Mouse (Mus musculus) liver, adult 2 months (tissue): Measurements from ENCODE around the gene A630095N17Rik. TPM values are rescaled to one million over a fixed set of nuclear protein-coding genes. Genes with fewer than 3 reads are reported as not detected.
"Not testable (repeated sequence)": the region's sequence is repeated elsewhere in the genome, so short reads cannot be mapped to it uniquely, and the experiment has no call there.

Experiments
- DNase-seq: peaks from one replicate; pipeline ENCODE4 v3.0.0-alpha.2; 2011; ENCODE audit warnings: low read depth, low spot score; ENCODE audit errors: extremely low read depth
- H3K27ac ChIP-seq: fragments of 200-500 bp; replicated peaks from 2 replicates; pipeline ENCODE4 v1.5.1; 2012; ENCODE audit warnings: low read depth, mild to moderate bottlenecking, control low read depth, inconsistent platforms, low read length; ENCODE audit not compliant: insufficient read depth
- H3K27me3 ChIP-seq: fragments of 200-500 bp; 2 replicates; pipeline ENCODE4 v1.6.1; 2012; ENCODE audit warnings: mild to moderate bottlenecking, moderate library complexity, low read length, inconsistent platforms; ENCODE audit not compliant: control insufficient read depth, insufficient read depth
- H3K36me3 ChIP-seq: fragments of 200-500 bp; 2 replicates; pipeline ENCODE4 v1.6.1; 2012; ENCODE audit warnings: low read length, inconsistent platforms; ENCODE audit not compliant: control insufficient read depth, insufficient read depth
- H3K4me1 ChIP-seq: fragments of 200-500 bp; 2 replicates; pipeline ENCODE4 v1.6.1; 2011; ENCODE audit warnings: low read length; ENCODE audit not compliant: control insufficient read depth, insufficient read depth
- H3K4me3 ChIP-seq: fragments of 200-500 bp; 2 replicates; pipeline ENCODE4 v1.5.1; 2011; ENCODE audit warnings: low read depth, mild to moderate bottlenecking, control low read depth, low read length, moderate library complexity; ENCODE audit not compliant: insufficient read depth
- H3K79me2 ChIP-seq: fragments of 200-500 bp; 2 replicates; pipeline ENCODE4 v1.6.1; 2012; ENCODE audit warnings: inconsistent platforms, mild to moderate bottlenecking, low read length, moderate library complexity; ENCODE audit not compliant: control insufficient read depth, insufficient read depth
- H3K9ac ChIP-seq: fragments of 200-500 bp; 2 replicates; pipeline ENCODE4 v1.6.1; 2012; ENCODE audit warnings: low read depth, mild to moderate bottlenecking, control low read depth, inconsistent platforms, low read length
- CTCF ChIP-seq: fragments of 200-500 bp; IDR thresholded peaks from 2 replicates; pipeline ENCODE4 v1.5.1; 2011; ENCODE audit warnings: low read depth, low read length, control low read depth
- POLR2A ChIP-seq: fragments of 200-500 bp; IDR thresholded peaks from 2 replicates; pipeline ENCODE4 v1.6.1; 2011; ENCODE audit warnings: low read length, control low read depth; ENCODE audit not compliant: insufficient read depth; ENCODE audit errors: extremely low read depth
- WGBS: fragments of 180-500 bp; shearing (Covaris S2); methylation state at CpG from one replicate; pipeline ENCODE4 v1.1.7; 2018; 5-methylcytosine and 5-hydroxymethylcytosine counted together
- polyA plus RNA-seq: library from polyadenylated mRNA; depleted of rRNA; stranded (reverse); fragments of >200 nt; gene quantifications from 2 replicates; pipeline ENCODE4 v1.2.3, GENCODE M21; 2012
- total RNA-seq: library from RNA; depleted of rRNA; stranded (reverse); fragments of >200 nt; gene quantifications from 2 replicates; pipeline ENCODE4 v1.2.3, GENCODE M21; 2014

A630095N17Rik gene
- total and polyA plus RNA-seq, 2 experiments: not detected

- H3K36me3 ChIP-seq: peaks cover 8% of the 10 kb centered on the region
- no peaks in the 10 kb centered on the region for H3K4me1 ChIP-seq
- no peak overlapping the region for H3K9ac ChIP-seq
- H3K4me3 ChIP-seq: no peak overlapping the region
- H3K27me3 ChIP-seq: no peaks in the 10 kb centered on the region
- TF ChIP-seq CTCF (no peak), POLR2A (no peak)
- WGBS: 97% methylated on average over 12 of the region's 12 CpGs
- H3K27ac ChIP-seq: no peak overlapping the region
- no peak for DNase-seq
- H3K79me2 ChIP-seq: no peaks in the 10 kb centered on the region
Measured at GRCm38 (mm10) chr1:75244175-75244826, 12.4 kb upstream of the A630095N17Rik start.

- Histone ChIP-seq H3K27me3 (no peaks in the 10 kb centered on the region), H3K4me3 (no peak overlapping the region), H3K36me3 (peaks cover 8% of the 10 kb centered on the region), H3K27ac (no peak overlapping the region), H3K9ac (no peak overlapping the region), H3K79me2 (no peaks in the 10 kb centered on the region), H3K4me1 (no peaks in the 10 kb centered on the region)
- 94% methylated on average over 14 of the region's 14 CpGs for WGBS
- TF ChIP-seq POLR2A (no peak), CTCF (no peak)
- no peak for DNase-seq
Measured at GRCm38 (mm10) chr1:75243411-75243810, 11.5 kb upstream of the A630095N17Rik start.

- peaks cover 8% of the 10 kb centered on the region for H3K36me3 ChIP-seq
Measured at GRCm38 (mm10) chr1:75239591-75239990, 7.7 kb upstream of the A630095N17Rik start.

GRCm38 (mm10) chr1:75236117-75237050, 4.5 kb upstream of the A630095N17Rik start, which contains the start of gene Dnajb2:
TSS of gene Dnajb2 (plus strand) at chr1:75236406.
- Histone ChIP-seq H3K4me3 (peak within 1 kb of the TSS; percentile 67), H3K4me1 (peaks cover 12% of the 10 kb centered on the region), H3K27ac (peak within 1 kb of the TSS; percentile 95), H3K79me2 (peaks cover 6% of the 10 kb centered on the region; the same call in 1 of the 2 replicates), H3K27me3 (no peaks in the 10 kb centered on the region), H3K36me3 (peaks cover 6% of the 10 kb centered on the region), H3K9ac (peak within 1 kb of the TSS; percentile 91)
- under 1% methylated on average over 64 of the region's 64 CpGs for WGBS
- TF ChIP-seq POLR2A: peak; percentile 63
- 0 out of 2 replicates have a peak, but pooled peaks have one; percentile 8 for TF ChIP-seq CTCF
- DNase-seq: peak; percentile 80

More at GRCm38 (mm10) chr1:75239591-75239990, 7.7 kb upstream of the A630095N17Rik start:
- Histone ChIP-seq H3K4me1 (peaks cover 11% of the 10 kb centered on the region), H3K79me2 (peaks cover 6% of the 10 kb centered on the region; the same call in 1 of the 2 replicates), H3K4me3 (no peak overlapping the region), H3K27me3 (no peaks in the 10 kb centered on the region), H3K9ac (no peak overlapping the region), H3K27ac (no peak overlapping the region)
- DNase-seq: no peak
- TF ChIP-seq POLR2A: no peak
- no peak for TF ChIP-seq CTCF
- WGBS: 95% methylated on average over 10 of the region's 10 CpGs

GRCm38 (mm10) chr1:75234606-75235005, 2.7 kb upstream of the A630095N17Rik start:
- Histone ChIP-seq H3K9ac (no peak overlapping the region; the same call in 1 of the 2 replicates), H3K79me2 (peaks cover 6% of the 10 kb centered on the region; the same call in 1 of the 2 replicates), H3K4me1 (peaks cover 12% of the 10 kb centered on the region), H3K27me3 (no peaks in the 10 kb centered on the region), H3K27ac (no peak overlapping the region), H3K4me3 (no peak overlapping the region), H3K36me3 (peaks cover under 1% of the 10 kb centered on the region)
- DNase-seq: peak; percentile 79
- TF ChIP-seq CTCF (peak; percentile 87), POLR2A (no peak)
- 2% methylated on average over 8 of the region's 8 CpGs for WGBS

GRCm38 (mm10) chr1:75232489-75232888, 587 bp upstream of the A630095N17Rik start:
- H3K79me2 ChIP-seq, H3K27ac ChIP-seq, H3K4me3 ChIP-seq, H3K4me1 ChIP-seq, H3K27me3 ChIP-seq, H3K9ac ChIP-seq, DNase-seq, H3K36me3 ChIP-seq: not testable (repeated sequence)
- 80% methylated on average over 4 of the region's 4 CpGs for WGBS
